14 mouse cellular contexts compared by ENCODE assay signal in genomic region chr13:116187059-116187458, GRCm38 (mm10).
"Had no signal": no experiment of that assay in that cellular context is flagged by ENCODE, and none has a peak within 500 bp of the region (broad histone marks: within the 10 kb centered on the region; RNA-seq: fewer than 3 reads in every experiment).

No protein-coding gene starts in this region.

- H3K9ac ChIP-seq: kidney, embryonic 15.5 days; limb, embryonic 13.5 days; neural tube, embryonic 15.5 days had no signal

- H3K27me3 ChIP-seq: kidney, embryonic 15.5 days; limb, embryonic 13.5 days; neural tube, embryonic 15.5 days had no signal

- H3K4me3 ChIP-seq: kidney, embryonic 15.5 days; limb, embryonic 13.5 days; midbrain, embryonic 10.5 days; myocyte; neural tube, embryonic 15.5 days had no signal

- H3K36me3 ChIP-seq: kidney, embryonic 15.5 days; limb, embryonic 13.5 days; midbrain, embryonic 10.5 days; neural tube, embryonic 15.5 days had no signal

- H3K4me2 ChIP-seq: kidney, embryonic 15.5 days; limb, embryonic 13.5 days; liver, embryonic 11.5 days; neural tube, embryonic 15.5 days had no signal

- H3K27ac ChIP-seq: kidney, embryonic 15.5 days; limb, embryonic 13.5 days; midbrain, embryonic 10.5 days; neural tube, embryonic 15.5 days had no signal

- H3K9me3 ChIP-seq: kidney, embryonic 15.5 days; limb, embryonic 13.5 days; midbrain, embryonic 10.5 days; neural tube, embryonic 15.5 days had no signal

- DNase-seq: kidney, adult 2 months; kidney, postnatal 14 days; left cerebral cortex, postnatal 4 days; lung, postnatal 36 days; midbrain, embryonic 14.5 days; right cerebral cortex, adult 18-20 months; right cerebral cortex, postnatal 25 days; thymus, postnatal 36 days had no signal

- H3K4me1 ChIP-seq: kidney, embryonic 15.5 days; limb, embryonic 13.5 days; midbrain, embryonic 10.5 days; neural tube, embryonic 15.5 days had no signal
